Mouse (Mus musculus) G1E (cell line): ENCODE data around the gene Col18a1. TPM values are rescaled to one million over a fixed set of nuclear protein-coding genes. Genes with fewer than 3 reads are reported as not detected.

Experiments used
- ATAC-seq: 2 replicates; pipeline ENCODE4 v1.8.0; 2016; ENCODE audit warnings: mild to moderate bottlenecking; ENCODE audit not compliant: insufficient number of reproducible peaks, poor library complexity, low FRiP score, severe bottlenecking; ENCODE audit errors: extremely low read depth
- DNase-seq: peaks from one replicate; pipeline ENCODE4 v3.0.0; 2012; ENCODE audit warnings: low spot score
- H3K27me3 ChIP-seq: 2 replicates; pipeline ENCODE4 v1.6.1; 2012; ENCODE audit warnings: mild to moderate bottlenecking, low read length, inconsistent platforms; ENCODE audit not compliant: insufficient read depth
- H3K36me3 ChIP-seq: replicated peaks from 2 replicates; pipeline ENCODE3; 2012; ENCODE audit warnings: mild to moderate bottlenecking, inconsistent platforms
- H3K4me1 ChIP-seq: 2 replicates; pipeline ENCODE4 v1.6.1; 2012; ENCODE audit warnings: low read depth, low read length, inconsistent platforms, mixed read lengths; ENCODE audit not compliant: insufficient read depth
- H3K4me3 ChIP-seq: 2 replicates; pipeline ENCODE4 v1.5.1; 2012; ENCODE audit warnings: low read depth, mild to moderate bottlenecking, inconsistent platforms, low read length, moderate library complexity, mixed read lengths
- H3K9me3 ChIP-seq: replicated peaks from 2 replicates; pipeline ENCODE4 v1.6.1; 2012; ENCODE audit warnings: inconsistent platforms
- CTCF ChIP-seq: IDR thresholded peaks from 2 replicates; pipeline ENCODE4 v1.5.1; 2012; ENCODE audit warnings: low read depth, low read length, inconsistent platforms, mixed read lengths
- GATA1 ChIP-seq: IDR thresholded peaks from 2 replicates; pipeline ENCODE4 v1.6.1; 2012; ENCODE audit warnings: borderline replicate concordance, low read length, inconsistent platforms, mixed read lengths
- GATA2 ChIP-seq: IDR thresholded peaks from 2 replicates; pipeline ENCODE4 v1.6.1; 2012; ENCODE audit warnings: low read depth, low read length, inconsistent platforms, borderline replicate concordance
- POLR2AphosphoS5 ChIP-seq: IDR thresholded peaks from 2 replicates; pipeline ENCODE4 v1.6.1; 2012; ENCODE audit warnings: low read depth, low read length, inconsistent platforms; ENCODE audit not compliant: insufficient replicate concordance
- TAL1 ChIP-seq: conservative IDR thresholded peaks from 2 replicates; pipeline ENCODE4 v1.6.1; 2012; ENCODE audit warnings: low read depth, low read length, inconsistent platforms, mixed read lengths
- polyA plus RNA-seq: library from polyadenylated mRNA; stranded (reverse); fragments of >175 nt; gene quantifications from 2 replicates; pipeline ENCODE4 v1.2.3, GENCODE M21; 2012
- total RNA-seq, 2 experiments: library from RNA; stranded (forward) in 1 of 2; stranded (reverse) in 1 of 2; fragments of 200-1000 nt in 1 of 2; fragments of >200 nt in 1 of 2; fragmentation: Nextera tagmentation in 1 of 2; gene quantifications; 2 replicates each; pipeline ENCODE4 v1.2.3; 2014 to 2017

The Col18a1 gene
- total and polyA plus RNA-seq, 3 experiments = 33.0 to 145 (median 45.1) TPM

GRCm38 (mm10) chr10:77129637-77130410, 36.5 kb downstream of the Col18a1 start:
- peaks cover 16% of the 10 kb centered on the region; the same call in 1 of the 2 replicates for H3K27me3 ChIP-seq
- peaks cover 9% of the 10 kb centered on the region for H3K36me3 ChIP-seq
- no peak overlapping the region for H3K4me3 ChIP-seq
- H3K4me1 ChIP-seq = peaks cover 50% of the 10 kb centered on the region
- ATAC-seq (no peak), DNase-seq (no peak)
- no peak for TF ChIP-seq TAL1
- no peaks in the 10 kb centered on the region for H3K9me3 ChIP-seq

- Histone ChIP-seq H3K27me3 (peaks cover 16% of the 10 kb centered on the region; the same call in 1 of the 2 replicates), H3K4me3 (no peak overlapping the region), H3K9me3 (no peaks in the 10 kb centered on the region), H3K4me1 (peaks cover 34% of the 10 kb centered on the region), H3K36me3 (peaks cover 12% of the 10 kb centered on the region)
- DNase-seq (no peak), ATAC-seq (no peak; the same call in 1 of the 2 replicates)
- TF ChIP-seq GATA2 (no peak), TAL1 (no peak), CTCF (no peak), GATA1 (no peak), POLR2AphosphoS5 (no peak)
Observed at GRCm38 (mm10) chr10:77127926-77128325, 38.4 kb downstream of the Col18a1 start.

- peaks cover 20% of the 10 kb centered on the region for H3K4me1 ChIP-seq
- DNase-seq (no peak), ATAC-seq (no peak)
- no peak for TF ChIP-seq GATA2
- no peak for TF ChIP-seq GATA1
- TF ChIP-seq CTCF = no peak
- no peak for TF ChIP-seq TAL1
- TF ChIP-seq POLR2AphosphoS5 = no peak
- peaks cover 16% of the 10 kb centered on the region; the same call in 1 of the 2 replicates for H3K27me3 ChIP-seq
- H3K9me3 ChIP-seq = no peaks in the 10 kb centered on the region
- H3K4me3 ChIP-seq = no peak overlapping the region
- peaks cover 11% of the 10 kb centered on the region for H3K36me3 ChIP-seq
Observed at GRCm38 (mm10) chr10:77126590-77126989, 39.8 kb downstream of the Col18a1 start.

- Histone ChIP-seq H3K27me3 (peaks cover 15% of the 10 kb centered on the region; the same call in 1 of the 2 replicates), H3K36me3 (peaks cover 11% of the 10 kb centered on the region), H3K9me3 (no peaks in the 10 kb centered on the region), H3K4me3 (no peak overlapping the region), H3K4me1 (peaks cover 8% of the 10 kb centered on the region)
- ATAC-seq = no peak
- TF ChIP-seq POLR2AphosphoS5 (no peak), CTCF (no peak), TAL1 (no peak), GATA1 (no peak), GATA2 (no peak)
- no peak for DNase-seq
Observed at GRCm38 (mm10) chr10:77125078-77125731, 41.1 kb downstream of the Col18a1 start.

GRCm38 (mm10) chr10:77123953-77124352, 42.4 kb downstream of the Col18a1 start:
- Histone ChIP-seq H3K9me3 (no peaks in the 10 kb centered on the region), H3K4me1 (peaks cover 7% of the 10 kb centered on the region), H3K4me3 (no peak overlapping the region), H3K36me3 (peaks cover 11% of the 10 kb centered on the region), H3K27me3 (peaks cover 8% of the 10 kb centered on the region; the same call in 1 of the 2 replicates)
- ATAC-seq (no peak), DNase-seq (no peak)
- TF ChIP-seq POLR2AphosphoS5 (no peak), GATA2 (no peak)

- Histone ChIP-seq H3K36me3 (peaks cover 8% of the 10 kb centered on the region), H3K4me3 (no peak overlapping the region), H3K9me3 (no peaks in the 10 kb centered on the region), H3K4me1 (peaks cover under 1% of the 10 kb centered on the region), H3K27me3 (peaks cover 2% of the 10 kb centered on the region; the same call in 1 of the 2 replicates)
- no peak for TF ChIP-seq CTCF
- ATAC-seq (no peak), DNase-seq (no peak)
Observed at GRCm38 (mm10) chr10:77121287-77122022, 44.9 kb downstream of the Col18a1 start.
